Mouse (Mus musculus) ES-Bruce4 (cell line): ENCODE measurements at regions not wholly inside any gene's neighbourhood (a gene's known extent, or its start where the extent isn't known, plus 50 kb on each side); places are given as distances from the start of the nearest gene placed in this dataset.

ENCODE experiments used
- CTCF ChIP-seq: IDR thresholded peaks from one replicate; pipeline ENCODE4 v1.8.1; 2011; ENCODE audit warnings: low read depth, low read length
- EP300 ChIP-seq: IDR thresholded peaks from 2 replicates; pipeline ENCODE4 v1.6.1; 2011; ENCODE audit warnings: low read depth, low read length; ENCODE audit not compliant: insufficient read depth
- POLR2A ChIP-seq: IDR thresholded peaks from one replicate; pipeline ENCODE4 v1.8.1; 2011; ENCODE audit warnings: low read length; ENCODE audit not compliant: insufficient read depth

GRCm38 (mm10) chr15:96052586-96052985, 234.7 kb upstream of the Arid2 start:
- TF ChIP-seq CTCF: no peak
- TF ChIP-seq POLR2A: no peak
- TF ChIP-seq EP300: no peak
